Mouse (Mus musculus): ENCODE data around the gene Rac2. TPM values are rescaled to one million over a fixed set of nuclear protein-coding genes. Genes with fewer than 3 reads are reported as not detected.

Rac2 gene
- total RNA-seq, 2 experiments from 2014 or later, result 2.7 to 4.3 TPM

- intact Hi-C loops (cut with DNase I), result loop anchor here (10.0 kb wide), 1 partner anchor 357 kb away; the partner anchor contains the start of gene Ift27
These were observed 41.2 kb downstream of the Rac2 start for GRCm38 (mm10) chr15:78531451-78531720.

DNA sequence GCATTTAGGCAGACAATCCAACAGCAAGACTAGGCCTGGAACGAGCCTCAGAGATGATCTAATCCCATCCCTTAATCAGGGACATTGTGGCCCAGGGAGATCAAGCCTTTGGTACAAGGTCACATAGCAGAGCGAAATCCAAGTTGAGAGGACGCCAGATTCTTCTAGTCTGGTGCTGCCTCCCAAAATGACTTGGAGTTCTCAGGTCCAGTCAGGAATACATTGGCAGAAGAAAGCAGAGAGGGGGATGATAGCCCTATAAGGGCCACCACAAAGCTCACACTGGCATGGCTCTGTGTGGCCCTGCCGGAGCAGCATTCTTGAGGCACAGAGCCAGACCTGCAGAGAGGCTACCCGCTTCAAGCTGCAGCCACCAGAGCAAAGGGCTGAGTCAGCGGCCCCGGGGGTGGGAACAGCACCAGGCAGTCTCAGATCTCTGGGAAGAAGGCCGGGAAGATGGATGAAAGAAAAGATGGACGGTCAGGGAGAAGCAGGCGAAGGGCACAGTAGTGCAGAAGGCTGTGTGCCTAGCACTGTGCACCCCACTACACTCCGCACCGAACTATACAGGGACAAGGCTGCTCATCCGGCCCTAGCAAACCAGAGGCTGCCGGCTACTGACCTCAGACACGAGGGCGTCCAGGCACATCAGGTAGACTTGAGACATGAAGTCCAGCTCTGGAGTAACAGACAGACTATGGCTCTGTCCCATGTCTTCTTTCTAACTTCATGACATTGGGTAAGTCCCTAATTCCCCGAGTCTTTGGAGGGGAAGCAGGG lies 41.7 kb downstream of the Rac2 start, which contains the start of gene C1qtnf6:
TSS of gene C1qtnf6 (minus strand) at position 746 of the 780 bp plus-strand sequence.
- peak in 1 of 2 experiments; percentile 26 for DNase-seq (ENCODE audit: low spot score in 2 of 2)
- intact Hi-C loops (cut with DNase I), result loop anchor here (10.0 kb wide), 1 partner anchor 356 kb away; the partner anchor contains the start of gene Ift27

More at GRCm38 (mm10) chr15:78531451-78531720, 41.2 kb downstream of the Rac2 start:
- DNase-seq (ENCODE audit: low spot score in 2 of 2), result no peak

- no peak for DNase-seq (ENCODE audit: low spot score in 2 of 2)
These were observed 42.4 kb downstream of the Rac2 start for GRCm38 (mm10) chr15:78530141-78530540.

DNA sequence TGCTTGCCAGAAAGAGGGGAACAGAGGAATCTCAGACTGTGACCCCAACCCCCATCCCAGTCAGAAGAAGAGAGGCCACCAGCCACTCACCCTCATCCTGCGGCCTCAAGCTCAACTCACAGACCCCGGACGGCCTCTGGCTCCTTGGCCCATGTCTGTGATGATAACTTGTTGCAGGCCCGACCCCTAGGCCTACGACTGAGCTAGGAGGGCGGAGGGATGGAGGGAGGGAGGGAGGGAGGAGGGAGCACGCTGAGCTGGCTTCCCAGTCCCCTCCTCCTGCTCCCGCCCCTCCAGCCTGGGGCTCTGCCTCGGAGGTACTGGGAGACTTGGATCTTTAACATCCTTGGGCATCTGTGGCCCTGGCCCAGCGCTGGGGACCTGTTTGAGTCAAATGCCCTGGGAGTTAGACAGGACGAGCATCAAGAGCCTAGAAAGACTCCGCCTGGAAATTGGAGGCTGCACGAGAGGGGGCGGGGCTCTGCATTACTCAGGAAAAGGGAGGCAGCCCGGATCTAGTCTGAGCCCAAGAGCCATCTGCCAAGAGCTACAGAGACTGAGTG lies 43.1 kb downstream of the Rac2 start:
- DNase-seq (ENCODE audit: low spot score in 2 of 2), result peak; percentile 65 to 69
- intact Hi-C loops (cut with DNase I), result no loop called here

More at GRCm38 (mm10) chr15:78530141-78530540, 42.4 kb downstream of the Rac2 start:
- intact Hi-C loops (cut with DNase I), result loop anchor here (10.0 kb wide), 1 partner anchor 355 kb away; the partner anchor contains the start of gene Ift27

- intact Hi-C loops (cut with DNase I), result no loop called here
- DNase-seq (ENCODE audit: low spot score in 2 of 2), result no peak
These were observed 43.7 kb downstream of the Rac2 start for GRCm38 (mm10) chr15:78528726-78529411.

DNA sequence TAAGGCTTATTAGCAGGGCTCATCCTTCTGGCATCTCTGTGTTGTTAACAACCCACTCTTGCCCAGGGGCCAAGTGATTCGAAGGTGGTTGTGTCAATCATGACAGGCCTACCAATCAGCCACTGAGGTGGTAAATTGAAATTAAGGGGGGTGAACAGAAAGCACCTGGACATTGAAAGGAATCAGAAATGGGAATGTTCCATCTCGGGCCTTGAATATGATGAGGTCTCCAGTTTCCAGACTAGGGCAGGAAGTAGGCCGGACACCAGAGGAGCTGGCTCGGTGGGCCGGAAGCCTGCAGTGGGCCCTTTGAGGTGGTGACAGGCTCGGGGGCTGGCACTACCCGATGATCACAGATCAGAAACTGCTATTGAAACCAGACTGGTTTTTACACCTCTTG lies 44.6 kb downstream of the Rac2 start:
- DNase-seq (ENCODE audit: low spot score in 2 of 2), result peak in 1 of 2 experiments; percentile 43

DNA sequence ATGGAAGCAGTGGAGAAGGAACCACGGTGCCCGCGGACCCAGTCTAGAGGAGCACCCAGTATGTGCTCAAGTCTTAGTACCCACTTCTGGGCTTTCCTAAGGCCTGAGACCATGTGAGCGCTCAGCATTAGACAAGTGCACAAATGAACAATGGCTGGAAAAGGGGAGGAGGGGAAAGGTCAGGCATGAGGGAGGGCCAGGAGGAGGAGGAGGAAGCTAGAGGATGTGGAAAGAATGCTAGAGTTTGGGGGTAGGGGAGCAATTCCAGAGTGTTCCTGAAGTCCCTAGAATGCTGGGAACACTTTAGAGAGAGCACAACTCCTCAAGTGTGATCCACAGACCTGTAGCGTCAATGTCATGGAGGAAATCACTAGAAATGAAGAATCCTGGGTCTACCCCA lies 48.4 kb downstream of the Rac2 start:
- no peak for DNase-seq (ENCODE audit: low spot score in 2 of 2)
- intact Hi-C loops (cut with DNase I), result no loop called here

More for the DNA sequence above, 44.6 kb downstream of the Rac2 start:
- intact Hi-C loops (cut with DNase I), result no loop called here

- intact Hi-C loops (cut with DNase I), result no loop called here
- DNase-seq (ENCODE audit: low spot score in 2 of 2), result no peak
These were observed 50.7 kb downstream of the Rac2 start for GRCm38 (mm10) chr15:78521892-78522291.

DNA sequence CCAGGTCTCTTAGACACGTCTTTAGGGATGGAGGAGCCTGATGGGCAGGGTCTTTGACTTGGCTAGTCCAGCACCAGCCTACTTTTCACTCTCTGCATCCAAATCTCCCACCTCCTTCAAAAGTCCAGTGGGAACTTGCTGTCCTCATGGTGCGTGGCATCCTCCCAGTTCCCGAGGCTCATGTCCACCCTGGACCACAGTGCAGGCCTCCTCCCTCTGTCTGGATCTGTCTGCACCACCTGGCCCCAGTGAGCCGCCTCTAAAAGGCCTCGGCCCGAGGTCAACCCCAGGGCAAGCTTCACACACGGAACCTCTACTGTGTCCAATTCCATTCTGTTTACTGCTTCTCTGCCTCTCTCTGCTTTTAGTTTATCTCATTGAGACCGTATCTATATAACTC lies 51.3 kb downstream of the Rac2 start:
- intact Hi-C loops (cut with DNase I), result no loop called here
- no peak for DNase-seq (ENCODE audit: low spot score in 2 of 2)

GRCm38 (mm10) chr15:78520112-78520715 lies 52.4 kb downstream of the Rac2 start:
- no peak for DNase-seq (ENCODE audit: low spot score in 2 of 2)
- intact Hi-C loops (cut with DNase I), result no loop called here

GRCm38 (mm10) chr15:78518221-78518620 lies 54.4 kb downstream of the Rac2 start:
- intact Hi-C loops (cut with DNase I), result no loop called here
- DNase-seq (ENCODE audit: low spot score in 2 of 2), result no peak

DNA sequence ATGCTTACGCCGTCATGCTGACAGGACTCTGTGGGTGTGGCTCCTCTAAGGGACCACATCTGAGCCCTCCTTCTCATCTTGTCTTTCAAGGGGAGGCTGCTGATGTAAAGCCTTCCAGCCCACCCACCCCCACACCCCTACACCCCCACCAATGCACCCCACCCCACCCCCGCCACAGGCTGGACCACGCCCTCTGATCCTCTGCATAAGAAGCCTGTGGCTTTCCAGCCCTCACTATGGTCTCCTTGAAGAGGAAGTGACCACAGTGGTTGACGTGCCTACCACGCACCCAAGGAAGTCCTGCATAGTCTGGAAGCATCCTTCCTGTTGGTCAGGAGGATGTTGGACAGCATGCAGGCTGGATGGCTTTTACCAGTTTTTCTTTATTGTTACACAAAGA lies 56.8 kb downstream of the Rac2 start:
- no peak for DNase-seq (ENCODE audit: low spot score in 2 of 2)
- intact Hi-C loops (cut with DNase I), result loop anchor here (2.0 kb wide), 1 partner anchor 17 kb away; no protein-coding TSS in a partner anchor

DNA sequence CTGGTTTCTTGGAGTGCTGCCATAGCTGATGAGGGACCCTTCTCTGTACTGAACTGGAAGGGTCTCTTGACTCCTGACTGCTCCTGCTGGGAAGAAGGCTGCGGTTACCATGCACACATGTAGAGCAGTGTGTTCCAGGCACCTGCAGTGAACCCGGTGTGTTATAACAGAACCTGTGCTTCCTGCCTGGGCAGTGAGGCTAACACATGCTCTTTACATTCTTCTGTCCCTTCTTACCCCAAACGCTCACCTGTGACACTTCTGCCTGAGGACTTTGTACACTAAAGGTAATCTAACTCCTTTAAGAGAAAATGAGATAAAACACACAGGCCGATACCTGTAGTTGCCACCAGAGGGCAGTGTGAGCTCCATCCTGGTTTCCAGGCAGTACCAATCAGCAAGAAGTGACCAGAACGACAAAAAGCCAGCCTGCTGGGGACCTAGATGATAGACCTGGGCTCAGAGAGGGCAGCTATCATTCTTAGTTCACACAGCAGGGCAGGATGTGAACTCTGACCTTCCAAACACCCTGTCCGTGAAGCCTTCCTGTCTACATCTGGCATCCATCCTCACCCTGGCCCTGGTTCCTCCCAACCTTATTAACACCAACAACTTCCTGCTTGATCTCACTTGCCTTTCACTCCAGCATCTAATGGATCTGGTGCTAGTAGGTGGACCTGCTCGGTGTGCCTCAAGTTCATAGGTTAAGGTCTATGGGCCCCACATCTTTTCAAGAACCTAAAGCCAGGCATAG lies 58.0 kb downstream of the Rac2 start:
- intact Hi-C loops (cut with DNase I), result loop anchor here (2.0 to 5.0 kb wide), 3 partner anchors 18 to 68 kb away; no protein-coding TSS in a partner anchor
- DNase-seq (ENCODE audit: low spot score in 2 of 2), result peak; percentile 70 to 80

GRCm38 (mm10) chr15:78513019-78513418 lies 59.6 kb downstream of the Rac2 start:
- intact Hi-C loops (cut with DNase I), result loop anchor here (5.0 kb wide), 2 partner anchors 66 to 69 kb away; no protein-coding TSS in a partner anchor
- no peak for DNase-seq (ENCODE audit: low spot score in 2 of 2)

GRCm38 (mm10) chr15:78511951-78512350 lies 60.6 kb downstream of the Rac2 start:
- DNase-seq (ENCODE audit: low spot score in 2 of 2), result no peak
- intact Hi-C loops (cut with DNase I), result loop anchor here (5.0 kb wide), 2 partner anchors 65 to 70 kb away; no protein-coding TSS in a partner anchor

GRCm38 (mm10) chr15:78510736-78511135 lies 61.8 kb downstream of the Rac2 start:
- DNase-seq (ENCODE audit: low spot score in 2 of 2), result no peak
- intact Hi-C loops (cut with DNase I), result loop anchor here (5.0 kb wide), 2 partner anchors 63 to 72 kb away; no protein-coding TSS in a partner anchor

DNA sequence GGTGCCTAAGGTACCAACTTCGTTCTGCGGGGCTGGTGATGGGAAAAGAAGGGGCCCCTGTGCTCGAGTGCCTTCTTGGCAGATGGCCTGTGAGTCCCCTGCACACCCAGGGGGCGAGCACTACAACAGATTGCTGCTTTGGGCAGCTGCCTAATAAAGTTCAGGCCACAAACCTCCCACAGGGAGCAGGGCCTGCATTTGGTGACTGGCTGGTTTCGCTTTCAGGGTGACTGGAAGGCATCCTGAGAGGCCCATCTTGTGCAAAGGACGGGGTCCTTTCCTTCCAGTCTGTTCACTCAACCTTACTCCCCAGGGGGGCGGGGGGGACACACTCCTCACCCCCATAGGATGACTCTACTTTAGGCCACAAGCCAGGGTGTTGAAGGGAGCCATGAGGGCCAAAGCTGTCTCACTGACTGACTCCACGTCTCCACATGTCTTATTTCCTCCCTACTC lies 62.4 kb downstream of the Rac2 start:
- no peak for DNase-seq (ENCODE audit: low spot score in 2 of 2)
- intact Hi-C loops (cut with DNase I), result loop anchor here (5.0 kb wide), 2 partner anchors 63 to 72 kb away; no protein-coding TSS in a partner anchor

DNA sequence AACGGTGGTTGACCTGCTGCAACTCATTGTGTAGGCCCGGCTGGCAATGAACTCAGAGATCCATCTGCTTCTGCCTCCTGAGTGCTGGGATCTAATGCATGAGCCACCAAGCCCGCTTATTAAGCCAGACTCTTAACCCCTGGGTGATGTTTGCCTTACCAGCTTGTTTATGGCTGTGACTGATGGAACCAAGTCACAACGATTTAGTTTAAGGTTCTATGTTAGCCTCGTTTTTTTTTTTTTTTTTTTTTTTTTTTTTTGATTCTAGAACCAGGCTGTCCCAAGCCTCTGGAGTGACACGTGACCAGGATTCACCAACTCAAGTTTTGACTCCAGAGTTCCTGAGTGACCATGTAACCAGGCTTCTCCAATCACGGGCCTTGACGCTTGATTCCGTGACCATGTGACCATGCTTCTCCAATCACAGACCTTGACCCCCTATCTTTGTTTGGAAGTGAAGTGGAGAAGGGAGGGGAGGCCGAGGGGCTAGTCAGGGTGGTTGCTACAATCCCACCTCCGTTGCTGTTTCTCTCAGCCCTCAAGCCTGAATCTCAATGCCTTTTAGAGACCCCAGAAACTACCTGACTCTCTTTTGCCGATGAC lies 63.2 kb downstream of the Rac2 start:
- intact Hi-C loops (cut with DNase I), result no loop called here
- DNase-seq (ENCODE audit: low spot score in 2 of 2), result no peak
